ENCODE assay signal across 8 mouse cellular contexts in the genomic region with DNA sequence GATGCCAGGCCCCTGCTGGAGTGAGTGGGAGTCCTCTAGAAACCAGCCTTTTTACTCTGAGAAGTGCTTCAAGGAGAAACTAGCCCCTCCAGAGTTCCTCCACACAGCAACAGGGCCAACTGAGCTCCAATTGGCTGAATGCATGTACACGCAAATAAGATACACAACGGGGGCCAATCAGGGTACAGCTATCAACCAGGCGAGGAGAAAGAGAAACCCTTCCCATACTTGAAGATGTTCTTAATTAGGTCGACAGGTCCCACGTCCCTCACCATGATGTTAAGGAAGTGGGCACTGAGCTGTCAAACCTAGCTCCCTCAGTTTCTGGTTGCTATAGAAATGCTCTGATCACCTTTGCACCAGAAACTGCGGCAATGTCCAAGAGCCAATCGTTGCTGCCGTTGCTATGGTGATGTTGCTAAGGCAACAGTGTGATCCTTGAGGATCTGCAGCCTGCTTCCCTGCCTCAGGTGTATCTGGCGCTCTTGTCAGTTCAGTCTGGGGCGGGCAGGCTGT. TPM values are rescaled to one million over a fixed set of nuclear protein-coding genes. Genes with fewer than 3 reads are reported as not detected.
DNase-seq lines count a peak whose midpoint lies in the region; ATAC-seq and TF ChIP-seq lines count a peak whose summit lies in the region.

No protein-coding gene starts in this region.

- 0 out of 2 replicates have a peak overlapping the region, but pooled peaks have one; percentile 14 for H3K9ac ChIP-seq in hindbrain, embryonic 14.5 days
- no peak overlapping the region for H3K9ac ChIP-seq in limb, embryonic 12.5 days (replicated peaks)

- H3K4me3 ChIP-seq in thymus, adult 2 months (ENCODE audit: control insufficient read depth, insufficient read depth, low read length): peak overlapping the region; percentile 8; the same call in 1 of the 2 replicates
- H3K4me3 ChIP-seq in hindbrain, embryonic 14.5 days (replicated peaks; ENCODE audit: low read length): peak overlapping the region; percentile 24
- peak overlapping the region; percentile 32 for H3K4me3 ChIP-seq in limb, embryonic 12.5 days (replicated peaks)

- H3K4me1 ChIP-seq in thymus, adult 2 months (replicated peaks; ENCODE audit: control insufficient read depth, insufficient read depth, low read length): peaks cover 41% of the 10 kb centered on the region
- H3K4me1 ChIP-seq in hindbrain, embryonic 14.5 days (replicated peaks; ENCODE audit: control insufficient read depth, insufficient read depth, low read length): peaks cover 54% of the 10 kb centered on the region
- peaks cover 38% of the 10 kb centered on the region for H3K4me1 ChIP-seq in limb, embryonic 12.5 days (replicated peaks)

- TF ChIP-seq CTCF in thymus, adult 2 months (IDR thresholded peaks at IDR 0.05; ENCODE audit: borderline replicate concordance, control insufficient read depth, extremely low read depth, insufficient read depth, low read length, poor library complexity): no peak

- no peaks in the 10 kb centered on the region for H3K36me3 ChIP-seq in thymus, adult 2 months (ENCODE audit: control insufficient read depth, insufficient read depth, low read length)
- H3K36me3 ChIP-seq in hindbrain, embryonic 14.5 days (replicated peaks; ENCODE audit: control insufficient read depth, insufficient read depth): no peaks in the 10 kb centered on the region
- H3K36me3 ChIP-seq in limb, embryonic 12.5 days: peaks cover under 1% of the 10 kb centered on the region; the same call in 1 of the 2 replicates

- H3K4me2 ChIP-seq in hindbrain, embryonic 14.5 days (replicated peaks): peak overlapping the region; percentile 47
- H3K4me2 ChIP-seq in limb, embryonic 12.5 days: peak overlapping the region; percentile 54

- H3K27me3 ChIP-seq in thymus, adult 2 months (ENCODE audit: control insufficient read depth, insufficient read depth, low read length): no peaks in the 10 kb centered on the region
- no peaks in the 10 kb centered on the region for H3K27me3 ChIP-seq in hindbrain, embryonic 14.5 days (ENCODE audit: control insufficient read depth, insufficient read depth, low read length)
- no peaks in the 10 kb centered on the region for H3K27me3 ChIP-seq in limb, embryonic 12.5 days

- peak overlapping the region; percentile 66 for H3K27ac ChIP-seq in thymus, adult 2 months (ENCODE audit: control insufficient read depth, insufficient read depth, low read length)
- peak overlapping the region; percentile 90 for H3K27ac ChIP-seq in hindbrain, embryonic 14.5 days
- peak overlapping the region; percentile 64 for H3K27ac ChIP-seq in limb, embryonic 12.5 days

- no peak for DNase-seq in thymus, adult 2 months
- DNase-seq in thymus, postnatal 4 days: no peak
- DNase-seq in embryo, embryonic 11.5 days (ENCODE audit: low read depth, low spot score): peak; percentile 48
- DNase-seq in hindbrain, embryonic 14.5 days (ENCODE audit: low spot score): peak; percentile 84
- DNase-seq in natural killer cell, adult 2 months (ENCODE audit: low spot score in 2 of 2): peak; percentile 10 to 16
- DNase-seq in gastrocnemius, postnatal 10 days: no peak

- TF ChIP-seq POLR2A in thymus, adult 2 months (IDR thresholded peaks at IDR 0.05; ENCODE audit: control insufficient read depth, extremely low read depth, insufficient read depth, low read length, poor library complexity): 0 out of 2 replicates have a peak, but pooled peaks have one; percentile 9

- 24% methylated on average over 10 of the region's 10 CpGs for WGBS in thymus, adult 2 months
- 1% methylated on average over 10 of the region's 10 CpGs for WGBS in hindbrain, embryonic 14.5 days
- WGBS in limb, embryonic 12.5 days: 4% methylated on average over 10 of the region's 10 CpGs

- H3K9me3 ChIP-seq in hindbrain, embryonic 14.5 days (ENCODE audit: control insufficient read depth, low read length): no peaks in the 10 kb centered on the region
- 0 out of 2 replicates have a peak, but pooled peaks cover 3% of the 10 kb centered on the region for H3K9me3 ChIP-seq in limb, embryonic 12.5 days

- peak; percentile 85 for ATAC-seq in hindbrain, embryonic 14.5 days (ENCODE audit: low FRiP score)
- peak; percentile 14; the same call in 1 of the 2 replicates for ATAC-seq in limb, embryonic 12.5 days (ENCODE audit: insufficient number of reproducible peaks, insufficient read depth, low FRiP score, low TSS enrichment, low read depth)
- ATAC-seq in monocyte, adult 5-6 weeks (replicated peaks; ENCODE audit: insufficient number of reproducible peaks, low FRiP score, low TSS enrichment, poor library complexity, severe bottlenecking): no peak

RNA-seq across cellular contexts. Expression of gene Hdac11, which starts 2.9 kb away (rescaled TPM):
- 10.8 and 16.6 TPM in 2 replicates for polyA plus RNA-seq in thymus, adult 2 months (2012; rRNA removed)
- 42.7 and 50.1 TPM in 2 replicates for polyA plus RNA-seq in hindbrain, embryonic 14.5 days (2014; fragmentation: Nextera tagmentation; extraction: Ambion mirVana)
- 16.4 and 16.9 TPM in 2 replicates for polyA plus RNA-seq in limb, embryonic 12.5 days (2016; fragmentation: Nextera tagmentation; extraction: Ambion mirVana)
- 0.43 to 1.6 TPM (median 1.3 TPM) in 3 replicates for total RNA-seq in monocyte, adult 5-6 weeks (2017)
- total RNA-seq in gastrocnemius, postnatal 10 days (2021): 10 to 100 TPM; 14.1 to 17.2 TPM

RNA-seq across cellular contexts. Expression of gene Nup210, which starts 37.0 kb away (rescaled TPM):
- 219 and 378 TPM in 2 replicates for polyA plus RNA-seq in thymus, adult 2 months (2012; rRNA removed)
- polyA plus RNA-seq in hindbrain, embryonic 14.5 days (2014; fragmentation: Nextera tagmentation; extraction: Ambion mirVana): 23.3 TPM in 2 replicates
- 5.1 and 5.4 TPM in 2 replicates for polyA plus RNA-seq in limb, embryonic 12.5 days (2016; fragmentation: Nextera tagmentation; extraction: Ambion mirVana)
- total RNA-seq in monocyte, adult 5-6 weeks (2017): 73.6 to 178 TPM (median 77.9 TPM) in 3 replicates
- total RNA-seq in gastrocnemius, postnatal 10 days (2021): 10 to 100 TPM; 20.6 to 27.9 TPM

RNA-seq across cellular contexts. Expression of gene Fbln2, which starts 58.6 kb away (rescaled TPM):
- polyA plus RNA-seq in thymus, adult 2 months (2012; rRNA removed): 70.4 and 71.8 TPM in 2 replicates
- 26.2 and 27.2 TPM in 2 replicates for polyA plus RNA-seq in hindbrain, embryonic 14.5 days (2014; fragmentation: Nextera tagmentation; extraction: Ambion mirVana)
- polyA plus RNA-seq in limb, embryonic 12.5 days (2016; fragmentation: Nextera tagmentation; extraction: Ambion mirVana): 126 and 129 TPM in 2 replicates
- not detected in 3 replicates for total RNA-seq in monocyte, adult 5-6 weeks (2017)
- 10 to 100 TPM; 63.3 to 73.2 TPM for total RNA-seq in gastrocnemius, postnatal 10 days (2021)

Comparison
In these comparisons a context has a peak if more than half of its experiments do, and no peak if none do; other contexts are left out.
1. DNase-seq: peak in embryo, embryonic 11.5 days (single experiment), hindbrain, embryonic 14.5 days (single experiment) and natural killer cell, adult 2 months (2 of 2); none in thymus, adult 2 months (single experiment), thymus, postnatal 4 days (single experiment) and gastrocnemius, postnatal 10 days (single experiment).
2. Peak in every context shown above with its lines, with median percentiles within 50 percentile points of each other: H3K27ac ChIP-seq and H3K4me3 ChIP-seq.